Mouse (Mus musculus) MEL (cell line): Measurements from ENCODE around the gene L3mbtl4.

Source experiments
- CHD1 ChIP-seq: IDR thresholded peaks from 2 replicates; pipeline ENCODE4 v1.6.1; 2012; ENCODE audit warnings: low read depth, mild to moderate bottlenecking, inconsistent platforms, low read length, improper control_type of control experiment
- CTCF ChIP-seq, 3 experiments: IDR thresholded peaks in 2 of 3; conservative IDR thresholded peaks in 1 of 3; 2 replicates each; pipeline ENCODE4 v1.5.1; 2011 to 2012; ENCODE audit warnings: low read length in 3 of 3, low read depth in 2 of 3, mild to moderate bottlenecking in 2 of 3, improper control_type of control experiment in 1 of 3, inconsistent platforms in 1 of 3, mixed read lengths in 1 of 3, moderate library complexity in 1 of 3; ENCODE audit not compliant: control insufficient read depth in 1 of 3, insufficient read depth in 1 of 3, poor library complexity in 1 of 3, severe bottlenecking in 1 of 3
- E2F4 ChIP-seq: IDR thresholded peaks from 2 replicates; pipeline ENCODE4 v1.6.1; 2011; ENCODE audit warnings: low read depth, low read length, improper control_type of control experiment, borderline replicate concordance
- ELF1 ChIP-seq: IDR thresholded peaks from 2 replicates; pipeline ENCODE4 v1.6.1; 2014; ENCODE audit warnings: low read depth, mild to moderate bottlenecking, inconsistent platforms, low read length, improper control_type of control experiment, moderate library complexity
- HCFC1 ChIP-seq: IDR thresholded peaks from 2 replicates; pipeline ENCODE4 v1.6.1; 2012; ENCODE audit warnings: low read depth, mild to moderate bottlenecking, inconsistent platforms, low read length, improper control_type of control experiment, moderate library complexity
- MAX ChIP-seq: IDR thresholded peaks from 2 replicates; pipeline ENCODE4 v1.6.1; 2011; ENCODE audit warnings: low read length, improper control_type of control experiment
- MYC ChIP-seq: IDR thresholded peaks from 2 replicates; pipeline ENCODE4 v1.6.1; 2011; ENCODE audit warnings: low read depth, mild to moderate bottlenecking, low read length, improper control_type of control experiment, moderate library complexity
- POLR2A ChIP-seq, 2 experiments: IDR thresholded peaks; 2 replicates each; pipeline ENCODE4 v1.6.1; 2011 to 2012; ENCODE audit warnings: low read length in 2 of 2, mild to moderate bottlenecking in 2 of 2, control low read depth in 1 of 2, improper control_type of control experiment in 1 of 2, low read depth in 1 of 2, moderate library complexity in 1 of 2; ENCODE audit not compliant: control insufficient read depth in 1 of 2, insufficient read depth in 1 of 2, poor library complexity in 1 of 2
- RAD21 ChIP-seq: IDR thresholded peaks from 2 replicates; pipeline ENCODE4 v1.6.1; 2011; ENCODE audit warnings: mild to moderate bottlenecking, low read depth, low read length, improper control_type of control experiment
- SMC3 ChIP-seq: IDR thresholded peaks from 2 replicates; pipeline ENCODE4 v1.6.1; 2011; ENCODE audit warnings: low read depth, low read length, improper control_type of control experiment
- USF2 ChIP-seq, 2 experiments: IDR thresholded peaks; 2 replicates each; pipeline ENCODE4 v1.6.1; 2011 to 2012; ENCODE audit warnings: improper control_type of control experiment in 2 of 2, low read length in 2 of 2, borderline replicate concordance in 1 of 2, inconsistent platforms in 1 of 2, low read depth in 1 of 2, mild to moderate bottlenecking in 1 of 2; ENCODE audit not compliant: insufficient read depth in 1 of 2
- ZC3H11A ChIP-seq: IDR thresholded peaks from 2 replicates; pipeline ENCODE4 v1.6.1; 2012; ENCODE audit warnings: low read depth, mild to moderate bottlenecking, inconsistent platforms, low read length, improper control_type of control experiment
- ZKSCAN1 ChIP-seq: IDR thresholded peaks from 2 replicates; pipeline ENCODE4 v1.6.1; 2012; ENCODE audit warnings: low read depth, mild to moderate bottlenecking, inconsistent platforms, low read length, improper control_type of control experiment, moderate library complexity

- TF ChIP-seq ELF1 (no peak), USF2 (IDR thresholded peaks at IDR 0.05; ENCODE audit: borderline replicate concordance in 1 of 2, insufficient read depth in 1 of 2, low read depth in 1 of 2, low read length in 2 of 2) (no peak), RAD21 (no peak), MYC (no peak), MAX (no peak), POLR2A (IDR thresholded peaks at IDR 0.05; ENCODE audit: control insufficient read depth in 1 of 2, insufficient read depth in 1 of 2, low read depth in 1 of 2, low read length in 2 of 2, poor library complexity in 1 of 2) (no peak), CTCF (IDR thresholded peaks at IDR 0.05 in 2 of 3, conservative IDR thresholded peaks at IDR 0.05 in 1 of 3; ENCODE audit: control insufficient read depth in 1 of 3, insufficient read depth in 1 of 3, low read depth in 2 of 3, low read length in 3 of 3, poor library complexity in 1 of 3, severe bottlenecking in 1 of 3) (no peak), E2F4 (no peak), ZC3H11A (no peak), ZKSCAN1 (no peak), CHD1 (no peak), HCFC1 (no peak), SMC3 (no peak)
Observed at GRCm38 (mm10) chr17:68585195-68585594, 311.6 kb downstream of the L3mbtl4 start.
